Mouse (Mus musculus) stomach, postnatal 0 days (tissue): ENCODE measurements around the gene Shroom3. TPM values are rescaled to one million over a fixed set of nuclear protein-coding genes. Genes with fewer than 3 reads are reported as not detected.

ENCODE experiments used
- ATAC-seq: fragments of 200-750 bp; cut with Nextera tagmentation; 2 replicates; pipeline ENCODE4 v1.8.0; 2017; ENCODE audit not compliant: low FRiP score, low TSS enrichment
- DNase-seq: peaks from one replicate; pipeline ENCODE4 v3.0.0-alpha.2; 2016; ENCODE audit warnings: low spot score
- H3K27ac ChIP-seq: fragments of 300-500 bp; sonication (generic); replicated peaks from 2 replicates; pipeline ENCODE4 v1.5.1; 2014; ENCODE audit warnings: mild to moderate bottlenecking, control low read depth
- H3K27me3 ChIP-seq: fragments of 300-500 bp; sonication (generic); 2 replicates; pipeline ENCODE4 v1.6.1; 2014; ENCODE audit warnings: low read length; ENCODE audit not compliant: control insufficient read depth, insufficient read depth
- H3K36me3 ChIP-seq: fragments of 300-500 bp; sonication (generic); 2 replicates; pipeline ENCODE4 v1.6.1; 2014; ENCODE audit warnings: low read length, mixed read lengths; ENCODE audit not compliant: control insufficient read depth, insufficient read depth
- H3K4me1 ChIP-seq: fragments of 300-500 bp; sonication (generic); replicated peaks from 2 replicates; pipeline ENCODE4 v1.6.1; 2014; ENCODE audit warnings: antibody characterized with exemption; ENCODE audit not compliant: control insufficient read depth, insufficient read depth
- H3K4me2 ChIP-seq: fragments of 300-500 bp; sonication (generic); replicated peaks from 2 replicates; pipeline ENCODE4 v1.6.1; 2014; ENCODE audit warnings: low read depth, mild to moderate bottlenecking, control low read depth, moderate library complexity
- H3K4me3 ChIP-seq: fragments of 300-500 bp; sonication (generic); 2 replicates; pipeline ENCODE4 v1.5.1; 2014; ENCODE audit warnings: low read depth, low read length, control low read depth
- H3K9ac ChIP-seq: fragments of 300-500 bp; sonication (generic); 2 replicates; pipeline ENCODE4 v1.6.1; 2014; ENCODE audit warnings: mild to moderate bottlenecking, low read length, control low read depth, mixed read lengths
- H3K9me3 ChIP-seq: fragments of 300-500 bp; sonication (generic); 2 replicates; pipeline ENCODE4 v1.6.1; 2016; ENCODE audit warnings: low read length; ENCODE audit not compliant: control insufficient read depth
- CTCF ChIP-seq: IDR thresholded peaks from 2 replicates; pipeline ENCODE4 v1.5.1; 2016; ENCODE audit warnings: antibody characterized with exemption, low read depth, mild to moderate bottlenecking, moderate library complexity
- EP300 ChIP-seq: optimal IDR thresholded peaks from 2 replicates; pipeline ENCODE3; 2016; ENCODE audit warnings: antibody characterized with exemption
- WGBS: fragments of 180-500 bp; shearing (Covaris S2); extraction: QIAGEN DNeasy Blood & Tissue Kit; methylation state at CpG from one replicate; pipeline ENCODE4 v1.1.7; 2014; 5-methylcytosine and 5-hydroxymethylcytosine counted together
- polyA plus RNA-seq: library from polyadenylated mRNA; unstranded; fragments of >200 nt; fragmentation: Nextera tagmentation; extraction: Ambion mirVana; gene quantifications from 2 replicates; pipeline ENCODE4 v1.2.1, GENCODE M21; 2015

The Shroom3 gene
- 11.4 and 15.0 TPM in 2 replicates for polyA plus RNA-seq

DNA sequence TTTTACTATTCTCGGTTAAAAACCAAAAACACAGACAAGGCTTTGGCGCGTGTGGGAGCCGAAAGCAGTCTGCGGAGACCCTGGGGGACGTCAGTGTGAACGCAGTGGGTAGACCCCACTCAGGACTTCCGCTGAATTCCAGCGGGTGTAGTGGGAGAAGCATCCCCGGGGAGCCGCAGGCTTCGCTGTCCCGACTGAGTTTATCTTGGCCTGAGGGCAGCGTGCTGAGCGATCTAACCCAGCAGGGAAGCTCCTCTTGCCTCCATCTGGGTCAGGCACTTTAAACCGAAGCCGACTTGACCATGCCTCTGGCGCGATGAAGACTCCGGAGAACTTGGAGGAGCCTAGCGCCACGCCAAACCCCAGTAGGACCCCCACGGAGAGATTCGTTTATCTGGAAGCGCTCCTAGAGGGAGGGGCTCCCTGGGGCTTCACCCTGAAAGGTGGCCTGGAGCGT is at the start of gene Shroom3:
Shroom3 (plus strand) TSS at position 85 of the 457 bp plus-strand sequence.
- TF ChIP-seq EP300 (no peak), CTCF (no peak)
- Histone ChIP-seq H3K4me1 (0 out of 2 replicates have a peak, but pooled peaks cover 2% of the 10 kb centered on the region), H3K36me3 (no peaks in the 10 kb centered on the region), H3K4me2 (peak within 1 kb of the TSS; percentile 86), H3K27me3 (no peaks in the 10 kb centered on the region), H3K9me3 (no peaks in the 10 kb centered on the region), H3K9ac (peak within 1 kb of the TSS; percentile 60), H3K4me3 (peak within 1 kb of the TSS; percentile 48), H3K27ac (no peak within 1 kb of the TSS)
- peak; percentile 18 for DNase-seq
- no peak for ATAC-seq
- 2% methylated on average over 26 of the region's 26 CpGs for WGBS

DNA sequence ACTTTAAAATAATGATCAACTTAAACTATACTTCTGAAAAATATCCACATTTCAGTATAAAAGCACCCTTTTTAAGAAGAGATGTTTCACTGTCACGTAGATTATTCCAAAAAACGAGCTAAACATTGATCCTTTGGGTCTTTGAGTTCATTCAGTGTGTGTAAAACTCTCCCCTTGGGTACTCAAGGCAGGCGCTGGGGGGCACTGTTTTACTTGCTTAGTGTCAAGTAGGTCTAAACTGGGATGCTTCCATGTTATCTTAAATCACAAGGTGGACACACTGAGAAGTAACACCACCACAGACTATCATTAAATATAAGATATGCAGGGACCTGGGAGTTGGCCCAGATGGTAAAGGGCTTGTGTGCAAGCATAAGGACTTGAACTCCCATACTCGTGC is 49.7 kb upstream of the Shroom3 start:
- no peaks in the 10 kb centered on the region for H3K4me1 ChIP-seq
- H3K9me3 ChIP-seq, result no peaks in the 10 kb centered on the region
- no peak overlapping the region for H3K9ac ChIP-seq
- H3K4me2 ChIP-seq, result no peak overlapping the region
- peak; percentile 20; the same call in 1 of the 2 replicates for TF ChIP-seq CTCF
- TF ChIP-seq EP300, result no peak
- no peaks in the 10 kb centered on the region for H3K27me3 ChIP-seq
- H3K4me3 ChIP-seq, result no peak overlapping the region
- DNase-seq (no peak), ATAC-seq (no peak)
- no peaks in the 10 kb centered on the region for H3K36me3 ChIP-seq
- no peak overlapping the region for H3K27ac ChIP-seq
- WGBS, result 70% methylated on average over 4 of the region's 4 CpGs

DNA sequence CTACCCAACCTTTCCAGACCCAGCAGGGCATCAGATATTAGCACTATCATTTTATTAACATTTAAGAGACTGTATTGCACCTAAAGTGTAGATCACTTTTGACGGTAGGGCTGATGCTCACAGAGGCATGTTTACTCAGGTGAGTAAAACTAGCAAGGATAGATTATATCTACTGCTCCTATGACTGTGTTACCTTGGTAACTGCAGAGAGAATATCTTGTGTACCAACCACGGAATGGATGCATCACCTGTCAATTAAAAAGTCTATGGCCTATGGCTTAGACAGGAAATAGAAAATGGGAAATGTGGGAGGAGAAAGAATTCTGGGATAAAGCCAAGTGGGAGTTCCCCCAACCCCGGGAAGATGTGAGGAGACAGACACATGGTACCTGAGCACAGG is 48.3 kb upstream of the Shroom3 start:
- Histone ChIP-seq H3K27me3 (no peaks in the 10 kb centered on the region), H3K4me1 (no peaks in the 10 kb centered on the region), H3K36me3 (no peaks in the 10 kb centered on the region), H3K9me3 (no peaks in the 10 kb centered on the region), H3K9ac (no peak overlapping the region), H3K4me2 (no peak overlapping the region), H3K27ac (no peak overlapping the region), H3K4me3 (no peak overlapping the region)
- WGBS, result 58% methylated on average over 3 of the region's 3 CpGs
- TF ChIP-seq CTCF (no peak), EP300 (no peak)
- DNase-seq (no peak), ATAC-seq (no peak)

DNA sequence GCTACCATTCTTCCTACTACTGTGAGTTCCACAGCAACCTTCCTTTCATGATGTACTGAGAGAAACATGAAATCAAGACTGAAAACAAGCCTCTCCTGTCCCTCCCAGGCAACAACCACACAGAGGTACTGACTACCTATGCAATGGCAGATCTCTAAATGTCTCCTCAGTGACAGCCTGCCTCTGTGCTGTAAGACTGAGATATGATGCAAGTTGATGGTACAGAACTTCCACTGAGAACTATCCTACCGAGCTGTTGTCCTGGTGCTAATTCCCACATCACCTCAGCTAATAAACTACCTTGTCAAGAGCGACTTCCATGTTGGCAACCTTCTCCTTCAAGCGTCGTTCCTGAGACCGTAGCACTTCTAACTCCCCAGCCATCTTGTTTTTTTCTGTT is 47.3 kb upstream of the Shroom3 start:
- no peak overlapping the region for H3K27ac ChIP-seq
- H3K27me3 ChIP-seq, result no peaks in the 10 kb centered on the region
- H3K4me3 ChIP-seq, result no peak overlapping the region
- TF ChIP-seq CTCF, result no peak
- TF ChIP-seq EP300, result no peak
- H3K4me2 ChIP-seq, result no peak overlapping the region
- ATAC-seq, result no peak
- H3K36me3 ChIP-seq, result no peaks in the 10 kb centered on the region
- no peaks in the 10 kb centered on the region for H3K9me3 ChIP-seq
- WGBS, result 85% methylated on average over 5 of the region's 5 CpGs
- DNase-seq, result no peak
- H3K4me1 ChIP-seq, result no peaks in the 10 kb centered on the region
- no peak overlapping the region for H3K9ac ChIP-seq

DNA sequence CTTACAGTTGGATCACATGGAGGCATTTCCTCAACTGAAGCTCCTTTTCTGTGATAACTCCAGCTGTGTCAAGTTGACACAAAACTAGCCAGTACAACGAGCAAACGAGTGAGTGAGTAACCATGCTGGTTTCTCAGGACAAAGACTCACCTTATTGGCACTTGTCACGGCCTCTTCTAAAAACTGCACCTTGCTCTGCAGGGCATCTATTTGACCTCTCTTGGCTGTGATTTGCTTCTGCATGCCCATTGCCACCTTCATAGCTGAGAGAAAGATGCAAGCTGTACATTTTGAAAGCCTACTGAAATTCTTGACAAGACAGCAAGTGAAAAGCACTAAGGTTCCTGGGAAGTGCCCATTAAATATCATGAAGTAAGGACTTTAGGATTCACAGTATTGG is 42.4 kb upstream of the Shroom3 start:
- DNase-seq (no peak), ATAC-seq (no peak)
- Histone ChIP-seq H3K4me1 (no peaks in the 10 kb centered on the region), H3K4me2 (no peak overlapping the region), H3K27me3 (no peaks in the 10 kb centered on the region), H3K9ac (no peak overlapping the region), H3K9me3 (no peaks in the 10 kb centered on the region), H3K36me3 (no peaks in the 10 kb centered on the region), H3K27ac (no peak overlapping the region), H3K4me3 (no peak overlapping the region)
- 75% methylated on average over 3 of the region's 3 CpGs for WGBS
- TF ChIP-seq CTCF (no peak), EP300 (no peak)

DNA sequence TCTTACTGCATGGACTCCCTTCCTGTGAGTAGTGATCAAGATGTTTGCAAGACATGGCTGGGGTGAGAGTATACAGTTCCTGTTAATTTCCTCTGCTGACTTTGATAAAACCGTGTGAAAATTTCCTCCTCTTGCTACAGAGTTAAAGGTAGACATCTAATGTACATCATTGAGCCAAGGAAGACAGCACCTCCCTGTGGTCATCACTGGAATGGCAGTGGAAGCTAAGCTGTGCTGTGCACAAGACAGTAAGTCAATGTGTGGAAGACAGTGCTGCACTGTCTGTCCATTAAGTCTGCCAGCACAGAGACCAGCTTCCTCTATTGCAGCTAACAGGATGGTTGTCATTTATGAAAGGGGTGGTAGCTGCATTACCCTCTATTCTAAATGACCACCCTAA is 27.0 kb upstream of the Shroom3 start:
- ATAC-seq, result no peak
- Histone ChIP-seq H3K9ac (no peak overlapping the region), H3K27me3 (no peaks in the 10 kb centered on the region), H3K36me3 (no peaks in the 10 kb centered on the region), H3K9me3 (no peaks in the 10 kb centered on the region), H3K4me1 (no peaks in the 10 kb centered on the region), H3K27ac (no peak overlapping the region), H3K4me3 (no peak overlapping the region), H3K4me2 (no peak overlapping the region)
- TF ChIP-seq EP300 (no peak), CTCF (peak; percentile 91)
- 9% methylated on average over 1 of the region's 1 CpGs for WGBS
- peak; percentile 62 for DNase-seq
